Mouse (Mus musculus): ENCODE results near the gene Zfp316.

- no peak for TF ChIP-seq ZNF384 (IDR thresholded peaks at IDR 0.05; ENCODE audit: low read depth, low read length)
- no peak for TF ChIP-seq MAFK (IDR thresholded peaks at IDR 0.05; ENCODE audit: insufficient read depth, low read depth, low read length)
- no peak for TF ChIP-seq CHD2 (IDR thresholded peaks at IDR 0.05; ENCODE audit: low read depth, low read length)
Measured at GRCm38 (mm10) chr5:143279247-143279646, 9.4 kb upstream of the Zfp316 start.
